Mouse (Mus musculus) limb, embryonic 14.5 days (tissue): ENCODE data around the gene B3galnt1. TPM values are rescaled to one million over a fixed set of nuclear protein-coding genes. Genes with fewer than 3 reads are reported as not detected.

Experiments
- ATAC-seq: fragments of 200-750 bp; cut with Nextera tagmentation; 2 replicates; pipeline ENCODE4 v1.8.0; 2017; ENCODE audit warnings: low read depth, moderate number of reproducible peaks, moderate TSS enrichment; ENCODE audit not compliant: low FRiP score
- DNase-seq: peaks from one replicate; pipeline ENCODE4 v3.0.0-alpha.2; 2015; ENCODE audit warnings: low spot score
- H3K27ac ChIP-seq: fragments of 300-500 bp; sonication (generic); replicated peaks from 2 replicates; pipeline ENCODE4 v1.5.1; 2014; ENCODE audit warnings: low read depth, mild to moderate bottlenecking, low read length, moderate library complexity, mixed read lengths
- H3K27me3 ChIP-seq: fragments of 300-500 bp; sonication (generic); 2 replicates; pipeline ENCODE4 v1.6.1; 2014; ENCODE audit warnings: low read length, mixed read lengths; ENCODE audit not compliant: control insufficient read depth, insufficient read depth
- H3K36me3 ChIP-seq: fragments of 300-500 bp; sonication (generic); 2 replicates; pipeline ENCODE4 v1.6.1; 2014; ENCODE audit warnings: mild to moderate bottlenecking, low read length, moderate library complexity, mixed read lengths; ENCODE audit not compliant: control insufficient read depth, insufficient read depth
- H3K4me1 ChIP-seq: fragments of 300-500 bp; sonication (generic); 2 replicates; pipeline ENCODE4 v1.6.1; 2014; ENCODE audit warnings: antibody characterized with exemption, low read length, mixed read lengths; ENCODE audit not compliant: control insufficient read depth, insufficient read depth
- H3K4me2 ChIP-seq: fragments of 300-500 bp; sonication (generic); replicated peaks from 2 replicates; pipeline ENCODE4 v1.6.1; 2014; ENCODE audit warnings: low read depth, mild to moderate bottlenecking, low read length, moderate library complexity; ENCODE audit not compliant: severe bottlenecking
- H3K4me3 ChIP-seq: fragments of 300-500 bp; sonication (generic); replicated peaks from 2 replicates; pipeline ENCODE4 v1.5.1; 2014; ENCODE audit warnings: low read length
- H3K9ac ChIP-seq: fragments of 300-500 bp; sonication (generic); 2 replicates; pipeline ENCODE4 v1.6.1; 2014; ENCODE audit warnings: mild to moderate bottlenecking, low read depth, low read length, moderate library complexity; ENCODE audit not compliant: severe bottlenecking
- H3K9me3 ChIP-seq: fragments of 300-500 bp; sonication (generic); 2 replicates; pipeline ENCODE4 v1.6.1; 2016; ENCODE audit warnings: low read length; ENCODE audit not compliant: control insufficient read depth
- POLR2A ChIP-seq: fragments of 200-500 bp; IDR thresholded peaks from 2 replicates; pipeline ENCODE4 v1.8.0; 2012; ENCODE audit warnings: inconsistent platforms, mild to moderate bottlenecking, moderate library complexity, borderline replicate concordance; ENCODE audit not compliant: insufficient read depth, insufficient read length; ENCODE audit errors: extremely low read depth
- WGBS: fragments of 180-500 bp; shearing (Covaris S2); extraction: QIAGEN DNeasy Blood & Tissue Kit; methylation state at CpG from one replicate; pipeline ENCODE4 v1.1.7; 2014; 5-methylcytosine and 5-hydroxymethylcytosine counted together
- polyA plus RNA-seq, 2 experiments: library from polyadenylated mRNA; depleted of rRNA in 1 of 2; stranded (reverse) in 1 of 2; unstranded in 1 of 2; fragments of >200 nt; fragmentation: Nextera tagmentation in 1 of 2; extraction: Ambion mirVana in 1 of 2; gene quantifications; 2 replicates each; pipeline versions ENCODE4 v1.2.1 to v1.2.3; 2012 to 2014

Gene B3galnt1
- polyA plus RNA-seq (2012; rRNA removed): 22.3 and 24.3 TPM in 2 replicates
- polyA plus RNA-seq (2014; fragmentation: Nextera tagmentation; extraction: Ambion mirVana): 49.6 and 53.7 TPM in 2 replicates

- 0 out of 2 replicates have a peak, but pooled peaks cover 2% of the 10 kb centered on the region for H3K4me1 ChIP-seq
- peak within 1 kb of the TSS; percentile 70 for H3K27ac ChIP-seq
Measured at GRCm38 (mm10) chr3:69598261-69599165, at the start of gene B3galnt1. B3galnt1 (minus strand) TSS chr3:69598960.

GRCm38 (mm10) chr3:69634521-69634920, 35.8 kb upstream of the B3galnt1 start:
- Histone ChIP-seq H3K4me2 (no peak overlapping the region), H3K9ac (no peak overlapping the region), H3K27me3 (no peaks in the 10 kb centered on the region), H3K4me1 (no peaks in the 10 kb centered on the region), H3K9me3 (no peaks in the 10 kb centered on the region), H3K4me3 (no peak overlapping the region), H3K27ac (no peak overlapping the region), H3K36me3 (no peaks in the 10 kb centered on the region)
- no peak for TF ChIP-seq POLR2A
- 83% methylated on average over 3 of the region's 3 CpGs for WGBS
- DNase-seq: no peak
- ATAC-seq: no peak

More at GRCm38 (mm10) chr3:69598261-69599165, at the start of gene B3galnt1:
- TF ChIP-seq POLR2A: no peak
- Histone ChIP-seq H3K9ac (peak within 1 kb of the TSS; percentile 91), H3K4me2 (peak within 1 kb of the TSS; percentile 73), H3K36me3 (no peaks in the 10 kb centered on the region), H3K9me3 (no peaks in the 10 kb centered on the region), H3K4me3 (peak within 1 kb of the TSS; percentile 76), H3K27me3 (no peaks in the 10 kb centered on the region)
- peak; percentile 84 for ATAC-seq
- peak; percentile 59 for DNase-seq
- under 1% methylated on average over 76 of the region's 99 CpGs for WGBS

GRCm38 (mm10) chr3:69633706-69634420, 35.1 kb upstream of the B3galnt1 start:
- 75% methylated on average over 12 of the region's 12 CpGs for WGBS
- H3K9ac ChIP-seq: no peak overlapping the region
- no peaks in the 10 kb centered on the region for H3K36me3 ChIP-seq
- no peaks in the 10 kb centered on the region for H3K9me3 ChIP-seq
- no peaks in the 10 kb centered on the region for H3K27me3 ChIP-seq
- H3K4me3 ChIP-seq: no peak overlapping the region
- ATAC-seq (no peak), DNase-seq (no peak)
- H3K4me2 ChIP-seq: no peak overlapping the region
- no peak for TF ChIP-seq POLR2A
- no peak overlapping the region for H3K27ac ChIP-seq
- H3K4me1 ChIP-seq: no peaks in the 10 kb centered on the region

- H3K4me1 ChIP-seq: no peaks in the 10 kb centered on the region
- no peak overlapping the region for H3K27ac ChIP-seq
- no peaks in the 10 kb centered on the region for H3K36me3 ChIP-seq
- no peak overlapping the region for H3K4me2 ChIP-seq
- ATAC-seq (0 out of 2 replicates have a peak, but pooled peaks have one; percentile 19), DNase-seq (no peak)
- H3K9ac ChIP-seq: no peak overlapping the region
- no peak for TF ChIP-seq POLR2A
- WGBS: 43% methylated on average over 10 of the region's 11 CpGs
- no peaks in the 10 kb centered on the region for H3K27me3 ChIP-seq
- H3K9me3 ChIP-seq: no peaks in the 10 kb centered on the region
- no peak overlapping the region for H3K4me3 ChIP-seq
Measured at GRCm38 (mm10) chr3:69626963-69627590, 28.3 kb upstream of the B3galnt1 start.

GRCm38 (mm10) chr3:69626213-69626962, 27.6 kb upstream of the B3galnt1 start:
- peak; percentile 15; the same call in 1 of the 2 replicates for ATAC-seq

More at GRCm38 (mm10) chr3:69626213-69626962, 27.6 kb upstream of the B3galnt1 start:
- H3K27ac ChIP-seq: no peak overlapping the region
- H3K36me3 ChIP-seq: no peaks in the 10 kb centered on the region
- DNase-seq: no peak
- no peaks in the 10 kb centered on the region for H3K27me3 ChIP-seq
- no peak overlapping the region for H3K4me3 ChIP-seq
- TF ChIP-seq POLR2A: no peak
- no peak overlapping the region for H3K4me2 ChIP-seq
- no peaks in the 10 kb centered on the region for H3K9me3 ChIP-seq
- 61% methylated on average over 11 of the region's 11 CpGs for WGBS
- no peak overlapping the region for H3K9ac ChIP-seq
- no peaks in the 10 kb centered on the region for H3K4me1 ChIP-seq
